Mouse (Mus musculus) CD4-positive, CD25-positive, alpha-beta regulatory T cell, adult 4 months (primary cell): ENCODE measurements around the gene Ap3d1. TPM values are rescaled to one million over a fixed set of nuclear protein-coding genes. Genes with fewer than 3 reads are reported as not detected.

Experiments
- ATAC-seq: one replicate; pipeline ENCODE4 v1.8.0; 2017
- polyA plus RNA-seq, 2 experiments: library from polyadenylated mRNA; unstranded; fragments of 100-300 nt; shearing (Covaris generic); gene quantifications; one replicate each; pipeline ENCODE4 v1.2.1; 2017

Ap3d1 gene
- polyA plus RNA-seq, 2 experiments from 2014 or later, result 26.7 to 29.1 TPM

DNA sequence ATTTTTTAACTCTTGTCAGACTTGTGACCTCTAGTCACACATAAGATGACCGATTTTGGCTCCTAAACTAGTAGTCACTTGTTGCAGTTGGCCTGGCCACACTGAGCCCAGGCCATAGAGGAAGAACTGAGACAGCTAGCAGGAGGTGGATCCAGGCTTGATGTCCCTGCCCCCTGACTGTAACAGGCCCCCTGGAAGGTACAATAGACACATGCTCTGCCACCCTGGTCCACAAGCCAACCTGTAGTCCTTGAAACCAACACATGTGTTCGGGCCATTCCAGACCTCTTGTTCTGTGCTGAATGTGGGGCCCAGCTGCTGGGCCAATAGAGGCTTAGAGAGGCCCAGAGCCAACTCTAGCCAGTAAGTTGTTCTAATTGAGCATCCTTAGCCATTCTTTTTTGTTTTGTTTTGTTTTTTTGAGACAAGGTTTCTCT is 61.8 kb downstream of the Ap3d1 start:
- ATAC-seq, result no peak

DNA sequence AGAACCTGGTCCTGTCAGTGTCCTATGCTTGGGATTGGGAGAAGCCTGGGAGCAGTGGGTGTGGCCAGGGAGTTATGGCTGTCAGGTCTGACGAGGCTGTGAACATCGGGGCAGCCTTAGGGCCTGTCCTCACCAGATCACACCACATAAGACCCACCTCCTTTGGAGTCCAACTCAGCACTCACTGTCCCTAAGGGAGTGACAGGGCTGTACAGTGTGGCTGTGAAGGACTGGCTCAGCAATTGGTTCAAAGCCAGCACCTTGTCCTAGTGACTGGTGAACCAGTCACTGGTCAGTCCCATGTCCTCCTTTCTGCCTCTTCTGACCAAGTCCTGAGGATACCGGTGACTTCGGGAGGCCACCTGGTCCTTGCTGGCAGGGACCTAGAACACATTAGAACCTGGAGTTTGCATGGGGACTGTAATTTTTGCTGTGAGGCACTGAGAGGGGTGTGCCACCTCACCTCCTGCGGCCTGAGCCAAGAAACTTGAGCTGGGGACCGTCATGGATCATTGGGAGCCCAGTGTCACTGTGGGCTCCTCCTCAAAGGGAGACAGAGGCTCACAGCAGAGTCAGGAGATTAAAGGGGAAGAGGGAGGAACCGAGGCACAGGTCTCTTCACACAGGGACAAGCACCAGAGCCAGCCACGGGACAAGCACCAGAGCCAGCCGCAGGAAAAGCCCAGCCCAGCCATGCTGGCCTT is 62.4 kb downstream of the Ap3d1 start:
- ATAC-seq, result no peak

DNA sequence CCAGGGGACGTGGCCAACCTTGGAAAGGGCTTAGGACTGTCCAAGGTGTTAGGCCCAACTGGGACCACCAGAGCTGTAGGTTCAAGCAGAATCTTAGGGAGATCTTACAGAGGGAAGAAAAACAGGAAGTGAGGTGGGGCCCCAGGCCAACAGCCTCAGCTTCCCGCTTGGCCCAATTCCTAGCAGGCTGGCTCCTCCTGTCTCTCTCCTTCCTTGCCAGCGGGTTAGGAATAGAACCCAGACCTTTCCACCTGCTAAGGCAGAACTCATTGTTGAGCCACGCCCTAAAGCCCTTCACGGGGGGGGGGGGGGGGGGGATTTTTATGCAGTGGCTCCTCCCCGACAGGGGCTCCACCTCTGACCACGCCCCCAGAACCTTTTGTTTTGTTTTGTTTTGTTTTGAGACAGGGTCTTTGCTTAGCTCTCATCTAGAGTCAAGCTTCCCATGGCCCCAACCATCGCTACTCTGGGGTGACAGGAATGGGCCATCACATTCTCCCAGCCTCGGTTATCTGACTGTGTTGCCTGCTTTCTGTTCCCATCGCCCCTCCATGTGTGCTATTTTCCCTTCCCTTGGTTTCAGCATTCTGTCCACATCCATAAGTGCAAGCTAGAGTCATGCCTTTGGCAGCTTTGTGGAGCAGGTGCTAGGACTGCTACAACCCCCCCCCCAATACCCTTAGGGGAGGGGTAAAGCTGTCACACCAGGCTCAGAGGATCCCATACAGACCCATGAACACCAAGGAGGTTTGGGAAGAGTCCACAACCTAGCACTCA is 63.3 kb downstream of the Ap3d1 start:
- ATAC-seq, result no peak

DNA sequence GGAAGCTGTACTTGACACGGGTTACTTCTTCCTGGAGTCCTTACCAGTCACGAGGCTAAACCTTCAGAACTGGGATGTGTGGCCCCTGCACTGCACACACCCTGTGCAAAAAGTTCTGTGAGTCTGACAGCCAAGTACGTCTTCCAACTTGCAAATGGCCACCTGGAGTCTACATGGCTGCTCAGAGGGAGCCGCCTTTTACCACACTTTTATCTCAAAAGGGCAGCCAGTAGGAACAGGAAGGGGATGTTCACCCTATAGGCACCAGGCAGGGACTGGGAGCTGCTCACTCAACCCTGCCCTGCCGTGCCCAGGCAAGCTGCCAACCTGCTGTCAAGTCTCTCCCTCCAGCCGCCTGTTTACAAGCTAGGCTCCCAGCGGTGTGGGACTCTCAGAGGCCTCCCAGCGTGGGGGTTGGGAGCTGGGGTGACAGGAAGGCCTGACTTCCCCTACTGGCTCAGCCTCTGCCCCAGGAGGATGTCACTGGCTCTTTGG is 64.1 kb downstream of the Ap3d1 start, which contains the start of gene Mknk2:
TSS of gene Mknk2 (minus strand) at position 171 of the 495 bp plus-strand sequence.
- ATAC-seq, result peak; percentile 50

DNA sequence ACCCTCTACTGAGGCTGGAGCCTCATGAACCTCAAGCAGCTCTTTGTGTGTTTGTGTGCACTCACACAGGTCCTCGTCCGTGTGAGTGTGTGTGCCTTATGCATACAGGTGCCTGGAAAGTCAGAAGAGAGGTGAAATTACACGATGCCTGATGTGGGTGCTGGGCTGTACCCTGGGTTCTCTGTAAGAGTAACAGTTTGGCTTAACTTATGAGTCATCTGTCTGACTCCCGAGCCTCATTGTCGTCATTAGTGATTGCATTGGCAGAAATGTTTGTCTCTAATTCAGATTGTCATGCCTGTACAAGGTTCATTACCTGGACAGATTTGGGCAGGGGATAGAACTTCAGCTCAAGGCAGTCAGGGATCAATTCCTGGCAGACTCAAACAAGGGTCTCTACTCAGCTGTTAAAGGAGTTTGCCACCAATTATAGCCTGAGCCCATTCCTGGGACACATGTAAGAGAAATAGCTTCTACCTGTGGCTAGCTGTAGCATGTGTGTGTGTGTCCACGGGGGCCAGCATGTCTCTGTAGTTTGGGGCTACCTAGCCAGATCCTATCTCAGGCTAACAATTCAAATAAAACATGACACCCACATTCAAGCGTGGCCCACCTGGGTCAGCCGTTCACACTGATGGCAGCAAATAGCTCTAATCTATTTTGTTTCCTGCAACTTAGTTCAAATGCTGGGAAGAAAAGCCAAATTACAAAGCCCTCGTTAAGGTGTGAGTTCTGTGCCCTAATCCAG is 64.8 kb downstream of the Ap3d1 start:
- peak; percentile 28 for ATAC-seq

DNA sequence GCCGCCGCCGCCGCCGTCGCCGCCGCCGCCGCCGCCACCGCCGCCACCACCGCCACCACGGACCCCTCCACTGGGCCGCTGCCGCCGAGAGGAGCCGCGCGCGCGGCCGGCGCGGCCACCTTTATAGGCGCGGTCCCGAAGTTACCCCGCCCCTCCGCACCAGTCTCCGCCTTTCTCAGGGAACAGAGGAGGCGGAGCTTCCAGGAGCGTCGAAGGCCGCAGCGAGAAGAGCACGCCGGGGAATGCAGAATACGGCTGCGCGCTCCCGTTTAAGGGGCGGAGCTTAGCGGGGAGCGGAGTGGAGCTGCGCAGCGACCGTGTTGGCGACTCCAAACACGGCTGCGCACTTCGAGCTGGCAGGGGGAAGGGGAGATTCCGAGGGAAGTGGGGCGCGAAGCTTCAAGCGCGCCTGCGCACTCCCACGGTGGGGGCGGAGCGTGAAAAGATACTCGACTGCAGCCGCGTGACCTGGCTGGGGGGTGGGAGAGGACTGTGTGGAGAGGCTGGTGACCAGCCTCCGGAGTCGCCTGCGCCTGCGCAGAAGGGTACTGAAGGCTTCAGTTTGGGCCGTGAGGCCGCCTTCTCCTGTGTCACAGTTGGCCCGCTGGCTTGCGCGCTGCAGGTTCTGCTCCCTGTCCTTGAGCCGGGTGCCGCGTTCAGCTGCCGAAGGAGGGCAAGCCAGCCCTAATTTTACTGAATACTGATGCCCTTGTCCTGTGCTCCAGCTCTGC is 65.7 kb downstream of the Ap3d1 start:
- ATAC-seq, result peak; percentile 71

DNA sequence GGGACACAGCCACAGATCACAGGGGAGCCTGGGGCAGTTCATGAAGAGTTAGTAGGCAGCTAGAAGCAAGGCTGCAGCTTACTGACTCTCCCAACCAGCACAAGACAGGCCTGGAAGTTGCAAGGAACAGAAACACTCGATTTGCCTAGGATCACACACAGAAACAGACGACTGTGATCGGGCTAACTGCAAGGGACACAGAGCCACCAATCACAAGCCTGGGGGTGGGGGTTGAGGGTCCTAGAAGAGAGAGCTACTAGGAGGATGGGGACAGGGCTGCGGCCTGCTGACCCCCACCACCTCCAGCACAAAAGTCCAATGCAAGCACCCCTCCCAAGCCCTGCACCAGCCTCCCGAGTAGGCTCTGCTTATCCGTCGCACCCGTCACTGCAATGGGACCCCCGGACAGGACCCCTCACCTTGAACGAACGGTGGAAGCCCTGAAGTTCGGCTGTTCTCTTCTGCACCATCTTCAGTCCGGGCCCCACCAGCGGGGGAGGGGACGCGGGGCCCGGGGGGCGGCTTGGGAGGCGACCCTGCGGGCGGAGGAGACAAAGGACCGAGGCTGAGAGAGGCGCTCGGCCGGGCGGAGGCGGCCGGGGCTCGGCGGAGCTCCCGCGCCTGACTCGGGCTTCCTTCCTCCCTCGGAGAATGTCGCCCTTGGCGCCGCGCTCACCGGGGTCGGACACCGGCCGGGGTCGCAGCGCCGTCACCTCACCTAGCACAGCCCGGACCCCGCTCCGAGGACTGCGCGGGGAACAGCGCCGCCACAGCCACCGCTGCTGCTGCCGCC is 66.5 kb downstream of the Ap3d1 start:
- ATAC-seq, result no peak

DNA sequence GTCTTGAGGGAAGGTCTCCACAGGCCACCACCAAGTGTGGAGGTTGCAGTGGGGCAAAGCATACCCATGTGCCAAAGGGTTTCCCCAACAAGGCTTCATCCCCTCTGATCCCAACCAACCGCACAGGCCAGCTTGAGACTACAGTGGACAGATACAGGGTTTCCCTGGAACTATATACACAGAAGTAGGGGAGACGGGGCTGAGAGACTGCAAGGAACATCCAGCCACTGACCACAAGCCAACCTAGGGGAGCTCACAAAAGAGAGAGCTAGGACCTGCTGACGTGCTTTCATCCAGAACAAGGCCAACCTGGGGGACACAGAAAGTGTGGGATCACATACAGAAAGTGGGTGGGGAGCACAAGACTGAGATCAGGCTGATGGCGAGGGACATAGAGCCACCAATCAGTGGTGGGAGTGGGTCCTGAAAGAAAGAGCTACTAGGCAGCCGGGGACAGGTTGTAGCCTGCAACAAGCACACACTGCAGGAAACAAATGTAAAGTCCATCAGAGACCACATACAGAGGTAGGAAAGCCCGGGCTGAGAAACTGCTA is 67.1 kb downstream of the Ap3d1 start:
- no peak for ATAC-seq

DNA sequence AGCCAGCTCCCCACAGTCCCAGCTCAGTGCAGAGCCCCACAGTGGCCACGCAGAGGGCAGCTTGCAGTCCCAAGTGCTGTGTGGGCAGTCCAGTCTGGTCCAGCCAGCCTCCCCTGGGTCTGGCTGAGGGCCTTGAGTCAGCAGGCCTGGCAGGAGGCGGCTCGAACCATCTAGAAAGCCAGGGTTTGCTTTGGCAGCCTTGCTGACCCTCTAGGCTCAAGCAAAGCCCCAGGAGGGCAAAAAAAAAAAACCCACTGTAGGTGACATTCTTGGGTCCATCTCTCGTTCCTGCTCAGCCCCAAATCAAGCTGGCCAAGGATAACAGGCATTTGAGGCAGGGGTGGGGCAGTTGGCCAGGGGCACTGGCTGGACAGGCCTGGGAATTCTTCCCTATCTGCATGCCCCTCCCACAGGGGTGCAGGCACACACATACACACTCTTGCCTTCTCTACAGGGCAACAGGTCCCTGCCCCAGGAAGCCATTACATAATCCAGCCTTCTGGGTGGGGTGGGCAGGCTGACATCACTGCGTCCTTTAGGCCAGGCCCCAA is 67.8 kb downstream of the Ap3d1 start:
- ATAC-seq, result no peak

DNA sequence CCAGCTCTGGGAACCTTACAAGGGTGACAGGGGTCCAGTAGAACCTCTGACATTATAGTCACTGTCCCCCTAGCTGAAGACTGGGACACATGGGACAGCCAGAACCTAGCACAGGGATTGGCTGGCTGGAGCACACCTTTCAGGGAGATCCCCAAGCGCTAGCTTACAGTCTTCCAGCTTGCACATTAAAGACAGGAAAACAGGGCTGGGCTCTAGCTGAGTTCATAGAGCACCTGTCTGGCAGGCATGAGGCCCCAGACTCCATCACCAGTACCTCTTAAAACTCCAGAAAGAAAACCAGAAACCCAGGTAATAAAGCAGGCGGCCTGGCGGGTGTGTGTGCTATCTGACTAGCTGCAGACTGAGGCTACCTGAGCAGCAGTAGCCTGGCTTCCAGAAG is 68.4 kb downstream of the Ap3d1 start:
- no peak for ATAC-seq

DNA sequence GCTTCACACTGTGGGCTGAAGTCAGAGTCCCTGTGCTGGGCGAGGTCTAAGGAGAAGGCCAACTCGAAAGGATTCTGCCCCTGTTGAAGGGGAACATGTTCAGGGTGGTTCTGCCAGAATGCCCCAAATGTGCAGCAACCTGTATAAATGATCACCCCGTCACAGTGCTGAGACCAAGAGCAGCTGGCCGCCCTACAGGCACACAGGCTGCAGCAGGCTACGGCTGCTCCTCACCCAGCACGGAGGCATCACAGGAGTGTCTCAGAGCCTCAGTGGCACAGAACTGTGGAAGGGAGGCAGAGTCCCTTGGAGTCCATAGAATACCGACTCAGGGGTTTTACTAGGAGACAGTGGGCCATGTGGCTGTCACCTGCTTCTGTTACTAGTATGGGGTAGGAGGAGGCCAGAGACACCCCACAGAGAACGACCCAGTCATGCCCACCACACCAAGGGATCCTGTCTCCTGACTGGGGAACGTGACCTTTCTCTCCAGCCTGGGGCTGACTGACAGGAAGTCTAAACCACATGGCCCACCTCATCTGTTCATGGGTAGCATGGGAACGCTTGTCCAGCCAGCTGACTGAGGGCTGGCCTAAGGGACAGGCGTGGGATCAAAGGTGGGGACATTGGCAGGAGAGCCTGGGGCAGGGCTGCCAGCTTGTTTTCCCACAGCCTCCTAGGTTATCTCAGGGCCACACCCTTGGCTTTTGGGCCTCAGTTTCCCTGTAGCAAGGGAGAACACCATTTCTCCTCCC is 70.0 kb downstream of the Ap3d1 start:
- ATAC-seq, result no peak

DNA sequence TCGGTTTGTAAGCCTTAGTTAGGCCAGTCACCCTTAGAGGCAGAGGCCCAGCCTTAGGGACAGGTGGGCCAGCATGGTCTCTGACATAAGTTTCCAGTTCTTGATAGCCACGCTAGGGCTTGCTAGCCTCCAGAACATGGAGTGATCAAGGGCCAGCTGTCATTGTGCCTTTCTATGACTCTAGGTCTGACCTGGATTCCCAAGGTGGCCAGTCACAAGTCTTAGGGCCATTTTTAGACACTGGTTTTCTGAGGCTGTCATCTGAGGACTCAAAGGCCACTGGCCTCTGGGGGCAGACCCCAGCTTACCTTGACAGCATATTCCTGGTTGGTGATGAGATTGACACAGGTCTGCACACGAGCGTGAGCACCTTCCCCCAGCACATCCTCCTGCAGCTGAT is 70.8 kb downstream of the Ap3d1 start:
- no peak for ATAC-seq

DNA sequence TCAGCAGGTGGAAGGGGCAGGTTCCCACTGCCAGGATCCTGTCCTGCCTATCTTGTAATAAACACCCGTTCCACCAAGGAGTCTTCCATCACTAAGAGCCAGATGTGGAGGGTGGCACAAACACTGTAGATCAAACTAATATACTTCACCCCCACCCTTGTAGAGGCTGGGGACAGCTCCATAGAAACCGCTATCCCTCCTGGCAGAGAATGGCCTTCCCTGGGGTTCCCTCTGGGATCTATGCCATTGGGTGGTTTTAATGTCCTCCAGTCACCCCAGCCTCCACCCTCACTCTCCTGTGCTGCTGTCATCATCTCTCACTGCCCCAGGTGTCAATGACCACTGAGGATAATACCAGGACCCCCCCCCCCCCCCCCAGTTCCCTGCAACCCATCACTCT is 71.5 kb downstream of the Ap3d1 start:
- no peak for ATAC-seq

DNA sequence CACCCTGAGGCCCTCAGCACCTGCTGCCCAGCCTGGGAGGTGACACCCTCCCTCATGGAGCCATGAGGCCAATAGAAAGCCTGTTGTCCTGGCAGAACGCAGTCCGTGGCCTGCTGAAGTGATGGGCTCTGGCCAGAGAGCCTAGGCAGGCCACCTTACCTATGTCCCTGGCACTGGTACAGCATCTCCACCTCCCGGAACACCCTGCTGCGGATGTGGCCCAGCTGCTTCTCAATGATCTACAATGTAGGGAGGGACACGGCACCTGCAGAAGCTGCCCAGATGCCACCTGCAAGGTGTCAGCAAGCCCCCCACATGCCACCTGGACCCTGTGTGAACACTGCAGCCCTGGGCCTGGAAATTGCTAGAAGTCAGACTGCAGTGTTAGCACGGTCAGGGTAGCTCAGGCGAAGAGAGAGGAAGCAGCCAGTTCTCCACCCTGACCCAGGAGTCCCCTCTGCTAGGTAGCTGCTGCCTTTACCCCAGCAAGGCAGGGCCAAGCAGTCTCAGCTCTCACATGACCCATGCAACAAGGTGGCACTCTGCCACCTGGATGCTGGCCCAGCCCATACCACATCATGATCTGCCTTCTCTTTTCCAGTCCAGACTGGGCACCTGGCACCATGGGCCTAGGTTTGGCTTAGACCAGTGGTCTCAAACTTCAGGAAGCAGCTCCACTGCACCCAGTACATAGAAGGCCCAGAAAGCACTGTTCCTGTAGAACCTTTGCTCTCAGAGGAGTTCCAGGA is 72.2 kb downstream of the Ap3d1 start:
- ATAC-seq, result no peak

DNA sequence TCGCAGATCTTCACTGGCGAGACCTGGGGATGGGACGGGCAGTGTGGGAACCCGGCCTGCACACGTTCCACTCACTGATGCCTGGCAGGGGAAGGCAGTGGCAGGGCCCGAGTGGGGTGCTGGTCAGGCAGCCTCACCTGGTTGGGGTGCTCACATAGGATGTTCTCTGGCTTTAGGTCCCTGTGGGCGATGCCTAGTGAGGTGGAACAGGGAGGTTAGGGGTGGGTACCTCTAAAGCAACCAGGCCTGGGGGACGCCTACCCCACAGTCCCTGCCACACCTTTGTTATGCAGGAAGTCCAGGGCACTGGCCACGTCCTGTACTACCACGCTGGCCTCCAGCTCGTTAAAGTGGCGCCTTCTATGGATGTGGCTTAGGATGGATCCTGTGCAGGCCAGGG is 73.0 kb downstream of the Ap3d1 start:
- ATAC-seq, result no peak

DNA sequence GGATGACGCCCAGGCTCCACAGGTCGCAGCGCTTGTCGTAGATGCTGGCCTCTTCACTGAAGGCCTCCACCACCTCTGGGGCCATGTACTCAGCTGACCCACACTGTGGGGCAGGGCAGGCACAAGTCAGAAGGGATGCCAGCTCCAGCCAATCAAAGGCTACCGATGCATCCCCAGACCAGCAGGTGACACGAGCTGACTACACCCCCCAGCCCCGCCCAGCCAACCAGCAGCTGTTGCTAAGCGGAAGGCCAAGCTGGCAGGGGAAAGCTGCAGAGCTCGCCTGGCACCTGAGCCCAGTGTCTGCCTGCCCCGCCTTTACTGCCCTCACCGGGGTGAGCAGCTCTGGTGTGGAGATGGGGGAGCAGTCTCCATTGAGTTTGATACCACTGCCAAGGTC is 73.5 kb downstream of the Ap3d1 start:
- no peak for ATAC-seq

DNA sequence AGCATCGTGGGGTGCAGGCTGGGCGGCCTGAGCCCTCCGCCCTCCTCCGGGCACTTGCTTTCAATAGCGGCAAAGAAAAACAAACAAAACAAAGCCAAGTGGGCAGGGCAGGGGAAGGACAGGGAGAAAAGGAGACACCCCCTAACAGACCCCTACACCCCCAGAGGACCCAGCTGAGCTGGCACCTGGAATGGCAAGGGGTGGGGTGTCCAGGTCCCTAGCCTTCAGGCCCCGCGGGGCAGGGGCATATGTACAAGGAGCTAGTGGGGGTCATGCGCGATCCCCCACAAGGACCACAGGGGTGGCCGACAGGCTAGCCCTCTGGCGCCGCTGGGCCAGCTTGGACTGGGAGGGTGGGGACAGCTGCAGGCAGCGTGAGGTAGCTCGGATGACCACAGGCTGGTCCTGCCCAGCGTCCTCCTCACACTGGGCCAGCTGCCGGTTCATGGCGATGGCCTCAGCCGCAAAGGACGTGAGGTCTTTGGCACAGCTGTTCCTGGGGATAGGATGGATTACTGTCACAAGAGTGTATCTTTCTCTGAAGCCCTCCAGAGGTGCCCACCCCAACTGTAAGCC is 75.1 kb downstream of the Ap3d1 start:
- no peak for ATAC-seq

DNA sequence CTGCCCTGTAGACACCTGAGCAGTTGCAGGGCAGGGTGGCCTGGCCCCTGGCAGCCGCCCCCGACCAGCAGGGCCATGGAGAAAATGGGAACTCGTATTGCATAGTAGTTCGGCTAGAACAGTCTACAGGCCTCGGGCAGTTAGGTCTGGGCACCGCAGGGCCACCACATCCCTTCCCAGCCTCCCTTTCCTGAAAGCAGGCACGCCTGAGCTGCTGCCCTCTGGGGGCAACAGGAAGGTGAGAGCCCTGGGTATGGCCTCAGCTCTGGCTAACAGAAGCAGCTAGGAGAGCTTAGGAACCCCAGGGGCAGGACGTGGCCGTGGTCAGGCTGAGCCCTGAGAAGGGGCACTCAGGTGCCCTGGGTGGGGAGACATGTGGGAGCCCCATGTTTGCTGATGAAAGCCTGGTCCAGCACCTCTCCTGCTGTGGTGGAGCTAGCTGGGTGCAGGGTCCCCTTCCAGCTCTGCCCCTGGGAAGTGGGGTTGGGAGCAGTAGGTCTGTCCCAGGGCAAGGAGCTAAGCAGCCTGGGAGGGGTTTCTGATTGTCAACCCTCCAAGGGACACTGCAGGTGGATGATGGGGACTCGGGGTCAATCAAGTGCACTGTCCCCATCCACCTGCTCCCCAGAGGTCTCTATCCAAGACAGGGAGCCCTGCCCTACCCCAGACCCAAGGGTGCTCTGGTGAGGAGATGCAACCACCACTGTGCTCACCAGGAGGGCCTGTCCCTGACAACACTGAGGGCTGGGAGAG is 75.9 kb downstream of the Ap3d1 start:
- ATAC-seq, result no peak
